Comparison of ENCODE assay signal across 27 mouse cellular contexts in genomic region chr14:122721750-122722149, GRCm38 (mm10).
DNase-seq lines count a peak whose midpoint lies in the region; ATAC-seq and TF ChIP-seq lines count a peak whose summit lies in the region.
"Had no signal": no experiment of that assay in that cellular context is flagged by ENCODE, and none has a peak within 500 bp of the region (broad histone marks: within the 10 kb centered on the region; RNA-seq: fewer than 3 reads in every experiment).

No protein-coding gene starts in this region.

- 21% methylated on average over 4 of the region's 4 CpGs for WGBS in midbrain, embryonic 15.5 days
- WGBS in midbrain, postnatal 0 days: 16% methylated on average over 4 of the region's 4 CpGs
- WGBS in large intestine, adult 2 months: 13% methylated on average over 4 of the region's 4 CpGs

- H3K4me3 ChIP-seq in midbrain, embryonic 15.5 days: no peak overlapping the region
- H3K4me3 ChIP-seq in midbrain, postnatal 0 days (ENCODE audit: low read depth, low read length): no peak overlapping the region
- H3K4me3 ChIP-seq: embryonic facial prominence, embryonic 13.5 days; heart, embryonic 10.5 days; heart, embryonic 15.5 days; left cerebral cortex, adult 2 months; limb, embryonic 12.5 days; liver, embryonic 15.5 days; lung, embryonic 15.5 days; neural tube, embryonic 15.5 days; stomach, embryonic 15.5 days had no signal

- H3K27me3 ChIP-seq in midbrain, embryonic 15.5 days (replicated peaks): no peaks in the 10 kb centered on the region
- H3K27me3 ChIP-seq in midbrain, postnatal 0 days (ENCODE audit: insufficient read depth, low read length): no peaks in the 10 kb centered on the region
- H3K27me3 ChIP-seq: embryonic facial prominence, embryonic 13.5 days; heart, embryonic 15.5 days; limb, embryonic 12.5 days; liver, embryonic 15.5 days; lung, embryonic 15.5 days; neural tube, embryonic 15.5 days; stomach, embryonic 15.5 days had no signal

- H3K4me1 ChIP-seq in midbrain, embryonic 15.5 days: peaks cover 13% of the 10 kb centered on the region
- no peaks in the 10 kb centered on the region; the same call in 1 of the 2 replicates for H3K4me1 ChIP-seq in midbrain, postnatal 0 days (ENCODE audit: insufficient read depth, low read length)
- H3K4me1 ChIP-seq: embryonic facial prominence, embryonic 13.5 days; heart, embryonic 10.5 days; heart, embryonic 15.5 days; liver, embryonic 15.5 days; stomach, embryonic 15.5 days had no signal

- peak; percentile 22 to 38 for DNase-seq in cerebellum, postnatal 10 days
- DNase-seq in cerebellum, adult 9-11 months: no peak
- DNase-seq in midbrain, postnatal 0 days (ENCODE audit: low spot score): no peak
- peak; percentile 16 for DNase-seq in large intestine, adult 2 months (ENCODE audit: low read depth, low spot score)
- DNase-seq in kidney, adult 8-10 months: no peak
- DNase-seq in adrenal gland, postnatal 4 days (ENCODE audit: low spot score in 2 of 2): no peak
- DNase-seq: adrenal gland, postnatal 10 days; gastrocnemius, postnatal 25 days; heart, adult 11 months; kidney, adult 2 months; kidney, postnatal 4 days; right cerebral cortex, postnatal 14 days; thymus, postnatal 14 days had no signal

- ATAC-seq in midbrain, embryonic 15.5 days (replicated peaks): peak; percentile 44; the same call in 1 of the 2 replicates
- ATAC-seq in midbrain, postnatal 0 days (ENCODE audit: low FRiP score): no peak

- no peak for TF ChIP-seq CTCF in midbrain, postnatal 0 days (IDR thresholded peaks at IDR 0.05)

- no peak overlapping the region for H3K9ac ChIP-seq in midbrain, embryonic 15.5 days
- H3K9ac ChIP-seq in midbrain, postnatal 0 days (replicated peaks; ENCODE audit: low read length, poor library complexity, severe bottlenecking): no peak overlapping the region
- H3K9ac ChIP-seq: embryonic facial prominence, embryonic 13.5 days; forebrain, postnatal 0 days; heart, embryonic 15.5 days; limb, embryonic 12.5 days; liver, embryonic 15.5 days; lung, embryonic 15.5 days; neural tube, embryonic 15.5 days; stomach, embryonic 15.5 days had no signal

- no peak overlapping the region for H3K4me2 ChIP-seq in midbrain, embryonic 15.5 days
- no peak overlapping the region for H3K4me2 ChIP-seq in midbrain, postnatal 0 days (ENCODE audit: low read depth, low read length, poor library complexity, severe bottlenecking)
- H3K4me2 ChIP-seq: embryonic facial prominence, embryonic 13.5 days; heart, embryonic 15.5 days; limb, embryonic 12.5 days; liver, embryonic 15.5 days; lung, embryonic 15.5 days; midbrain, embryonic 11.5 days; neural tube, embryonic 15.5 days; stomach, embryonic 15.5 days had no signal

- H3K36me3 ChIP-seq in midbrain, embryonic 15.5 days (replicated peaks): no peaks in the 10 kb centered on the region
- no peaks in the 10 kb centered on the region for H3K36me3 ChIP-seq in midbrain, postnatal 0 days (ENCODE audit: insufficient read depth, low read length)
- H3K36me3 ChIP-seq: embryonic facial prominence, embryonic 13.5 days; heart, embryonic 10.5 days; heart, embryonic 15.5 days; limb, embryonic 12.5 days; liver, embryonic 15.5 days; lung, embryonic 15.5 days; neural tube, embryonic 15.5 days; stomach, embryonic 15.5 days had no signal

- H3K27ac ChIP-seq in midbrain, embryonic 15.5 days: no peak overlapping the region
- H3K27ac ChIP-seq in midbrain, postnatal 0 days (ENCODE audit: low read depth, low read length): no peak overlapping the region
- H3K27ac ChIP-seq: embryonic facial prominence, embryonic 13.5 days; heart, embryonic 10.5 days; heart, embryonic 15.5 days; kidney, postnatal 0 days; left cerebral cortex, adult 2 months; limb, embryonic 12.5 days; liver, embryonic 15.5 days; lung, embryonic 15.5 days; neural tube, embryonic 15.5 days; stomach, embryonic 15.5 days had no signal

- H3K9me3 ChIP-seq in midbrain, embryonic 15.5 days: no peaks in the 10 kb centered on the region
- no peaks in the 10 kb centered on the region for H3K9me3 ChIP-seq in midbrain, postnatal 0 days (ENCODE audit: low read length)
- H3K9me3 ChIP-seq: embryonic facial prominence, embryonic 13.5 days; G1E; heart, embryonic 10.5 days; heart, embryonic 15.5 days; limb, embryonic 12.5 days; liver, embryonic 15.5 days; lung, embryonic 15.5 days; neural tube, embryonic 15.5 days; stomach, embryonic 15.5 days had no signal

Comparison
In these comparisons a context has a peak if more than half of its experiments do, and no peak if none do; other contexts are left out.
1. DNase-seq: peak in cerebellum, postnatal 10 days (2 of 2) and large intestine, adult 2 months (single experiment); none in cerebellum, adult 9-11 months (single experiment), midbrain, postnatal 0 days (single experiment), kidney, adult 8-10 months (0 of 2) and adrenal gland, postnatal 4 days (0 of 2).